Mouse (Mus musculus): Measurements from ENCODE around the gene H6pd.

DNA sequence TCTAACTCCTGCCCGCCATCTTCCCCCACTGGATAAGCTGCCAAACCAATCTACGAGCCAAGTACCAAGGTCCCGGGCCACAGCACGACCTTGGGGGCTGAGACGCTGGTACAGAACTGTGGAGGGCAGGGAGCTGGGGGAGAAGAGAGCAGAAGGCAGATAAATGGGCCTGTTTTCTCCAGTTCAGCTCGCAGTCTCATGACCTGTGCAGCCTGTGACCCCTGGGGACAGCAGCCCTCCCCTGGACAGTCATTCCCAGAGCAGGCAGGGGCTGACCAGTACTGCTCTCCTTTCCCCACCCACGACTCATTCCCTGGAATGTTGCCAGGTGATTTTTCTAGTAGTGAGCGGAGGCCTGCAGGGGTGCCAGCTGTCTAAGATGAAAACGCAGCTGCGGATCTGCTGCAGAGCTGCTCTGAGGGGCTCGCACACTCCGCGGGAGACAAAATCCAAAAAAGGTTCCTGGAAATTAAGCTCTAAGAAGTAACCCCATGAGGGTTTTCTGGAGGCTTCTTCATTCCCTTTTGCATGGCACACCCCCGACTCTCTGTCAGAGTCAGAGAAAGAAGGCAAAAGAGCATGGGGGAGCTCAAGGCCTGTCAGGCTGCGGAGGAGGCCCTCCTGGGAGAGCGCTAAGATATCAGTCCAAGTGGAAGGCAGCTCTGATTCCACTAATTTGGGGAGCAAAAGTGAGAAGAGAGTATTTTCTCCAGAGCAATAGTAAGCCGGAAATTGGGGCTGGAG is 30.9 kb downstream of the H6pd start:
- no peak for TF ChIP-seq CTCF (IDR thresholded peaks at IDR 0.05; ENCODE audit: control insufficient read depth, insufficient read depth, insufficient read length)
- no peak for TF ChIP-seq MAX (IDR thresholded peaks at IDR 0.05)
- TF ChIP-seq USF1 (IDR thresholded peaks at IDR 0.05; ENCODE audit: low read depth) = no peak
- TF ChIP-seq MYOD1 (IDR thresholded peaks at IDR 0.05; ENCODE audit: control insufficient read depth, insufficient read length, low read depth) = peak; percentile 20
- TF ChIP-seq MYOG (IDR thresholded peaks at IDR 0.05; ENCODE audit: control insufficient read depth, extremely low read depth, insufficient read length) = no peak
- TF ChIP-seq CEBPB (IDR thresholded peaks at IDR 0.05; ENCODE audit: low read depth) = no peak
- TF ChIP-seq FOSL1 (IDR thresholded peaks at IDR 0.05; ENCODE audit: insufficient read depth, low read length, poor library complexity, severe bottlenecking) = no peak
